Mouse (Mus musculus) hindbrain, embryonic 15.5 days (tissue): ENCODE data around the gene Rab8b. TPM values are rescaled to one million over a fixed set of nuclear protein-coding genes. Genes with fewer than 3 reads are reported as not detected.
"Not testable (repeated sequence)": the region's sequence is repeated elsewhere in the genome, so short reads cannot be mapped to it uniquely, and the experiment has no call there.

Experiments used
- ATAC-seq: fragments of 200-750 bp; cut with Nextera tagmentation; 2 replicates; pipeline ENCODE4 v1.8.0; 2017; ENCODE audit warnings: low read depth, moderate number of reproducible peaks, moderate TSS enrichment; ENCODE audit not compliant: low FRiP score
- H3K27ac ChIP-seq: fragments of 300-500 bp; sonication (generic); replicated peaks from 2 replicates; pipeline ENCODE4 v1.5.1; 2015; ENCODE audit warnings: mild to moderate bottlenecking, inconsistent platforms
- H3K27me3 ChIP-seq: fragments of 300-500 bp; sonication (generic); 2 replicates; pipeline ENCODE4 v1.6.1; 2015; ENCODE audit warnings: control low read depth, inconsistent platforms
- H3K36me3 ChIP-seq: fragments of 300-500 bp; sonication (generic); 2 replicates; pipeline ENCODE4 v1.6.1; 2015; ENCODE audit warnings: control low read depth, inconsistent platforms
- H3K4me1 ChIP-seq: fragments of 300-500 bp; sonication (generic); replicated peaks from 2 replicates; pipeline ENCODE4 v1.6.1; 2015; ENCODE audit warnings: control low read depth, inconsistent platforms
- H3K4me2 ChIP-seq: fragments of 300-500 bp; sonication (generic); 2 replicates; pipeline ENCODE4 v1.6.1; 2015; ENCODE audit warnings: moderate library complexity, mild to moderate bottlenecking, inconsistent platforms
- H3K4me3 ChIP-seq: fragments of 300-500 bp; sonication (generic); 2 replicates; pipeline ENCODE4 v1.5.1; 2015; ENCODE audit warnings: mild to moderate bottlenecking, inconsistent platforms
- H3K9ac ChIP-seq: fragments of 300-500 bp; sonication (generic); 2 replicates; pipeline ENCODE4 v1.6.1; 2015; ENCODE audit warnings: inconsistent platforms
- H3K9me3 ChIP-seq: fragments of 300-500 bp; sonication (generic); 2 replicates; pipeline ENCODE4 v1.6.1; 2016; ENCODE audit warnings: control low read depth, inconsistent platforms
- WGBS: fragments of 180-500 bp; shearing (Covaris S2); methylation state at CpG from one replicate; pipeline ENCODE4 v1.1.7; 2015; 5-methylcytosine and 5-hydroxymethylcytosine counted together
- polyA plus RNA-seq: library from polyadenylated mRNA; unstranded; fragments of >200 nt; fragmentation: Nextera tagmentation; extraction: Ambion mirVana; gene quantifications from 2 replicates; pipeline ENCODE4 v1.2.1, GENCODE M21; 2015

The Rab8b gene
- polyA plus RNA-seq, 1 experiment from 2014 or later = 38.4 TPM

GRCm38 (mm10) chr9:66915869-66916785 is 3.4 kb downstream of the Rab8b start:
- Histone ChIP-seq H3K27ac (no peak overlapping the region), H3K4me2 (no peak overlapping the region), H3K4me3 (no peak overlapping the region), H3K36me3 (no peaks in the 10 kb centered on the region), H3K9me3 (no peaks in the 10 kb centered on the region), H3K27me3 (no peaks in the 10 kb centered on the region), H3K9ac (no peak overlapping the region), H3K4me1 (peaks cover 62% of the 10 kb centered on the region)
- ATAC-seq = no peak
- 89% methylated on average over 9 of the region's 9 CpGs for WGBS

- no peak overlapping the region for H3K9ac ChIP-seq
- peaks cover 56% of the 10 kb centered on the region for H3K4me1 ChIP-seq
- H3K4me2 ChIP-seq = no peak overlapping the region
- no peak overlapping the region for H3K4me3 ChIP-seq
- WGBS = 82% methylated on average over 5 of the region's 5 CpGs
- H3K9me3 ChIP-seq = no peaks in the 10 kb centered on the region
- no peak for ATAC-seq
- no peak overlapping the region for H3K27ac ChIP-seq
- H3K27me3 ChIP-seq = no peaks in the 10 kb centered on the region
- no peaks in the 10 kb centered on the region for H3K36me3 ChIP-seq
These were observed 4.1 kb downstream of the Rab8b start for GRCm38 (mm10) chr9:66915401-66915800.

- no peak overlapping the region for H3K27ac ChIP-seq
- H3K4me3 ChIP-seq = no peak overlapping the region
- no peak overlapping the region for H3K4me2 ChIP-seq
- ATAC-seq = no peak
- no peaks in the 10 kb centered on the region for H3K27me3 ChIP-seq
- H3K4me1 ChIP-seq = peaks cover 56% of the 10 kb centered on the region
- H3K9me3 ChIP-seq = no peaks in the 10 kb centered on the region
- H3K36me3 ChIP-seq = no peaks in the 10 kb centered on the region
- WGBS = 95% methylated on average over 3 of the region's 3 CpGs
- H3K9ac ChIP-seq = no peak overlapping the region
These were observed 4.9 kb downstream of the Rab8b start for GRCm38 (mm10) chr9:66914540-66914939.

GRCm38 (mm10) chr9:66913254-66913934 is 6.1 kb downstream of the Rab8b start:
- not testable (repeated sequence) for ATAC-seq, H3K9me3 ChIP-seq, H3K36me3 ChIP-seq, H3K9ac ChIP-seq, H3K4me3 ChIP-seq, H3K4me2 ChIP-seq, H3K27me3 ChIP-seq
- 90% methylated on average over 5 of the region's 5 CpGs for WGBS
- peaks cover 51% of the 10 kb centered on the region for H3K4me1 ChIP-seq
- H3K27ac ChIP-seq = 0 out of 2 replicates have a peak overlapping the region, but pooled peaks have one; percentile 62

GRCm38 (mm10) chr9:66912304-66912703 is 7.2 kb downstream of the Rab8b start:
- H3K4me1 ChIP-seq = peaks cover 41% of the 10 kb centered on the region
- ATAC-seq = no peak
- no peak overlapping the region for H3K4me2 ChIP-seq
- H3K9ac ChIP-seq = no peak overlapping the region
- H3K9me3 ChIP-seq = no peaks in the 10 kb centered on the region
- no peaks in the 10 kb centered on the region for H3K27me3 ChIP-seq
- peak overlapping the region; percentile 62; the same call in 1 of the 2 replicates for H3K27ac ChIP-seq
- no peak overlapping the region for H3K4me3 ChIP-seq
- H3K36me3 ChIP-seq = no peaks in the 10 kb centered on the region

- Histone ChIP-seq H3K36me3 (no peaks in the 10 kb centered on the region), H3K9me3 (no peaks in the 10 kb centered on the region), H3K4me2 (no peak overlapping the region), H3K4me1 (peaks cover 47% of the 10 kb centered on the region), H3K9ac (no peak overlapping the region), H3K27me3 (no peaks in the 10 kb centered on the region), H3K4me3 (no peak overlapping the region), H3K27ac (no peak overlapping the region)
- WGBS = 91% methylated on average over 5 of the region's 5 CpGs
- ATAC-seq = no peak
These were observed 8.8 kb downstream of the Rab8b start for GRCm38 (mm10) chr9:66910677-66911076.

- H3K9ac ChIP-seq = no peak overlapping the region
- H3K36me3 ChIP-seq = no peaks in the 10 kb centered on the region
- ATAC-seq = no peak
- peaks cover 41% of the 10 kb centered on the region for H3K4me1 ChIP-seq
- no peak overlapping the region for H3K4me2 ChIP-seq
- no peak overlapping the region for H3K4me3 ChIP-seq
- H3K27ac ChIP-seq = no peak overlapping the region
- H3K27me3 ChIP-seq = no peaks in the 10 kb centered on the region
- no peaks in the 10 kb centered on the region for H3K9me3 ChIP-seq
- 87% methylated on average over 7 of the region's 7 CpGs for WGBS
These were observed 9.6 kb downstream of the Rab8b start for GRCm38 (mm10) chr9:66909922-66910321.

GRCm38 (mm10) chr9:66907746-66908397 is 11.6 kb downstream of the Rab8b start:
- H3K27me3 ChIP-seq = no peaks in the 10 kb centered on the region
- no peak overlapping the region for H3K9ac ChIP-seq
- 87% methylated on average over 5 of the region's 5 CpGs for WGBS
- no peak for ATAC-seq
- no peaks in the 10 kb centered on the region for H3K9me3 ChIP-seq
- H3K27ac ChIP-seq = no peak overlapping the region
- no peaks in the 10 kb centered on the region for H3K36me3 ChIP-seq
- H3K4me3 ChIP-seq = no peak overlapping the region
- no peak overlapping the region for H3K4me2 ChIP-seq
- peaks cover 31% of the 10 kb centered on the region for H3K4me1 ChIP-seq

- ATAC-seq = no peak
- Histone ChIP-seq H3K9me3 (no peaks in the 10 kb centered on the region), H3K4me1 (peaks cover 29% of the 10 kb centered on the region), H3K36me3 (no peaks in the 10 kb centered on the region), H3K9ac (no peak overlapping the region), H3K4me2 (no peak overlapping the region), H3K27ac (no peak overlapping the region), H3K4me3 (no peak overlapping the region), H3K27me3 (no peaks in the 10 kb centered on the region)
- 90% methylated on average over 8 of the region's 8 CpGs for WGBS
These were observed 12.4 kb downstream of the Rab8b start for GRCm38 (mm10) chr9:66907126-66907525.

- no peak overlapping the region for H3K27ac ChIP-seq
- no peak overlapping the region for H3K4me2 ChIP-seq
- peaks cover 26% of the 10 kb centered on the region for H3K4me1 ChIP-seq
- no peak for ATAC-seq
- H3K9ac ChIP-seq = no peak overlapping the region
- 65% methylated on average over 9 of the region's 9 CpGs for WGBS
- H3K9me3 ChIP-seq = no peaks in the 10 kb centered on the region
- no peak overlapping the region for H3K4me3 ChIP-seq
- no peaks in the 10 kb centered on the region for H3K27me3 ChIP-seq
- H3K36me3 ChIP-seq = no peaks in the 10 kb centered on the region
These were observed 13.5 kb downstream of the Rab8b start for GRCm38 (mm10) chr9:66905990-66906389.

- peaks cover 11% of the 10 kb centered on the region for H3K4me1 ChIP-seq
- no peaks in the 10 kb centered on the region for H3K36me3 ChIP-seq
- H3K4me2 ChIP-seq = no peak overlapping the region
- no peaks in the 10 kb centered on the region for H3K27me3 ChIP-seq
- no peak overlapping the region for H3K4me3 ChIP-seq
- no peak for ATAC-seq
- H3K9me3 ChIP-seq = no peaks in the 10 kb centered on the region
- WGBS = 87% methylated on average over 4 of the region's 4 CpGs
- no peak overlapping the region for H3K27ac ChIP-seq
- H3K9ac ChIP-seq = no peak overlapping the region
These were observed 20.0 kb downstream of the Rab8b start for GRCm38 (mm10) chr9:66899526-66899925.

- H3K27me3 ChIP-seq = no peaks in the 10 kb centered on the region
- H3K9me3 ChIP-seq = no peaks in the 10 kb centered on the region
- H3K36me3 ChIP-seq = no peaks in the 10 kb centered on the region
- peaks cover 11% of the 10 kb centered on the region for H3K4me1 ChIP-seq
- no peak overlapping the region for H3K4me2 ChIP-seq
- WGBS = 85% methylated on average over 2 of the region's 2 CpGs
- no peak overlapping the region for H3K4me3 ChIP-seq
- H3K27ac ChIP-seq = no peak overlapping the region
- no peak overlapping the region for H3K9ac ChIP-seq
- no peak for ATAC-seq
These were observed 20.4 kb downstream of the Rab8b start for GRCm38 (mm10) chr9:66899072-66899471.
